Mouse (Mus musculus): ENCODE data around the gene Mylk2.

- TF ChIP-seq CTCF (IDR thresholded peaks at IDR 0.05; ENCODE audit: borderline replicate concordance, insufficient read depth, low read depth, low read length) (no peak), POLR2A (IDR thresholded peaks at IDR 0.05; ENCODE audit: borderline replicate concordance, insufficient read depth, low read length) (no peak)
Observed at GRCm38 (mm10) chr2:152907114-152907943, 3.8 kb upstream of the Mylk2 start.

Measured in cerebellum, adult 2 months (tissue).